8 mouse cellular contexts compared by ENCODE assay signal in genomic region chr17:13658321-13658978, GRCm38 (mm10).
DNase-seq lines count a peak whose midpoint lies in the region; ATAC-seq and TF ChIP-seq lines count a peak whose summit lies in the region.

No protein-coding gene starts in this region.

- TF ChIP-seq CTCF in thymus, adult 2 months (IDR thresholded peaks at IDR 0.05; ENCODE audit: borderline replicate concordance, control insufficient read depth, extremely low read depth, insufficient read depth, low read length, poor library complexity) = no peak

- no peak overlapping the region; the same call in 1 of the 2 replicates for H3K4me2 ChIP-seq in hindbrain, embryonic 16.5 days (ENCODE audit: low read length)
- no peak overlapping the region for H3K4me2 ChIP-seq in stomach, embryonic 16.5 days (ENCODE audit: low read depth, low read length)

- no peak overlapping the region for H3K9ac ChIP-seq in hindbrain, embryonic 16.5 days (ENCODE audit: low read depth, low read length)
- no peak overlapping the region for H3K9ac ChIP-seq in stomach, embryonic 16.5 days (ENCODE audit: low read length)

- ATAC-seq in hindbrain, embryonic 16.5 days = peak; percentile 60
- no peak for ATAC-seq in stomach, embryonic 16.5 days (ENCODE audit: insufficient read depth, low FRiP score)

- TF ChIP-seq POLR2A in thymus, adult 2 months (IDR thresholded peaks at IDR 0.05; ENCODE audit: control insufficient read depth, extremely low read depth, insufficient read depth, low read length, poor library complexity) = no peak

- H3K27me3 ChIP-seq in thymus, adult 2 months (ENCODE audit: control insufficient read depth, insufficient read depth, low read length) = no peaks in the 10 kb centered on the region
- H3K27me3 ChIP-seq in hindbrain, embryonic 16.5 days (replicated peaks; ENCODE audit: control insufficient read depth, insufficient read depth, low read length) = no peaks in the 10 kb centered on the region
- no peaks in the 10 kb centered on the region for H3K27me3 ChIP-seq in stomach, embryonic 16.5 days (ENCODE audit: control insufficient read depth, insufficient read depth, low read length)

- no peak overlapping the region; the same call in 1 of the 2 replicates for H3K27ac ChIP-seq in thymus, adult 2 months (ENCODE audit: control insufficient read depth, insufficient read depth, low read length)
- peak overlapping the region; percentile 80 for H3K27ac ChIP-seq in hindbrain, embryonic 16.5 days (ENCODE audit: low read depth, low read length)
- H3K27ac ChIP-seq in stomach, embryonic 16.5 days (ENCODE audit: low read length) = peak overlapping the region; percentile 57; the same call in 1 of the 2 replicates

- DNase-seq in heart, adult 11 months = peak; percentile 95
- DNase-seq in heart, postnatal 36 days = no peak
- peak; percentile 26 for DNase-seq in thymus, postnatal 0 days (ENCODE audit: low spot score)
- no peak for DNase-seq in thymus, adult 2 months
- DNase-seq in yolk sac, embryonic 10.5 days (ENCODE audit: low spot score) = no peak
- DNase-seq in cerebellum, adult 11-12 months = no peak

- intact Hi-C loops in heart, postnatal 36 days (cut with DNase I) = no loop called here

- no peak overlapping the region for H3K4me3 ChIP-seq in thymus, adult 2 months (ENCODE audit: control insufficient read depth, insufficient read depth, low read length)
- no peak overlapping the region for H3K4me3 ChIP-seq in hindbrain, embryonic 16.5 days (ENCODE audit: low read length)
- no peak overlapping the region for H3K4me3 ChIP-seq in stomach, embryonic 16.5 days (replicated peaks; ENCODE audit: low read length)

- 84% methylated on average over 3 of the region's 3 CpGs for WGBS in thymus, adult 2 months
- 28% methylated on average over 3 of the region's 3 CpGs for WGBS in hindbrain, embryonic 16.5 days
- 63% methylated on average over 3 of the region's 3 CpGs for WGBS in stomach, embryonic 16.5 days

- no peaks in the 10 kb centered on the region for H3K9me3 ChIP-seq in hindbrain, embryonic 16.5 days (ENCODE audit: control insufficient read depth, low read length)
- no peaks in the 10 kb centered on the region for H3K9me3 ChIP-seq in stomach, embryonic 16.5 days (replicated peaks; ENCODE audit: control insufficient read depth, low read length)

- H3K36me3 ChIP-seq in thymus, adult 2 months (ENCODE audit: control insufficient read depth, insufficient read depth, low read length) = no peaks in the 10 kb centered on the region
- no peaks in the 10 kb centered on the region for H3K36me3 ChIP-seq in hindbrain, embryonic 16.5 days (ENCODE audit: control insufficient read depth, insufficient read depth, low read length)
- no peaks in the 10 kb centered on the region for H3K36me3 ChIP-seq in stomach, embryonic 16.5 days (ENCODE audit: control insufficient read depth, insufficient read depth, low read length)

- H3K4me1 ChIP-seq in thymus, adult 2 months (replicated peaks; ENCODE audit: control insufficient read depth, insufficient read depth, low read length) = peaks cover 17% of the 10 kb centered on the region
- H3K4me1 ChIP-seq in hindbrain, embryonic 16.5 days (ENCODE audit: control insufficient read depth, insufficient read depth, low read depth, low read length) = peaks cover 29% of the 10 kb centered on the region
- H3K4me1 ChIP-seq in stomach, embryonic 16.5 days (ENCODE audit: control insufficient read depth, insufficient read depth, low read length) = peaks cover 10% of the 10 kb centered on the region

Comparison
In these comparisons a context has a peak if more than half of its experiments do, and no peak if none do; other contexts are left out.
1. DNase-seq: peak in heart, adult 11 months (single experiment) and thymus, postnatal 0 days (single experiment); none in heart, postnatal 36 days (0 of 2), thymus, adult 2 months (single experiment), yolk sac, embryonic 10.5 days (single experiment) and cerebellum, adult 11-12 months (single experiment).